Mouse (Mus musculus): ENCODE measurements around the gene Spata2l. TPM values are rescaled to one million over a fixed set of nuclear protein-coding genes. Genes with fewer than 3 reads are reported as not detected.
"Not testable (repeated sequence)": the region's sequence is repeated elsewhere in the genome, so short reads cannot be mapped to it uniquely, and the experiment has no call there.

The Spata2l gene
- polyA plus RNA-seq, 2 experiments from 2014 or later = 7.7 to 8.8 TPM

GRCm38 (mm10) chr8:123245543-123245942, 9.5 kb upstream of the Spata2l start:
- no peak for ATAC-seq

- ATAC-seq = no peak
Measured at GRCm38 (mm10) chr8:123244382-123244781, 8.3 kb upstream of the Spata2l start.

GRCm38 (mm10) chr8:123243053-123243452, 7.0 kb upstream of the Spata2l start:
- no peak for ATAC-seq

GRCm38 (mm10) chr8:123242107-123242923, 6.3 kb upstream of the Spata2l start:
- ATAC-seq = no peak

- no peak for ATAC-seq
Measured at GRCm38 (mm10) chr8:123239398-123239797, 3.4 kb upstream of the Spata2l start.

GRCm38 (mm10) chr8:123234918-123235519, 1.0 kb downstream of the Spata2l start:
- no peak for ATAC-seq

- ATAC-seq = no peak
Measured at GRCm38 (mm10) chr8:123233760-123234159, 2.3 kb downstream of the Spata2l start.

- ATAC-seq = no peak
Measured at GRCm38 (mm10) chr8:123233300-123233699, 2.7 kb downstream of the Spata2l start.

- no peak for ATAC-seq
Measured at GRCm38 (mm10) chr8:123232553-123232952, 3.5 kb downstream of the Spata2l start.

- ATAC-seq = no peak
Measured at GRCm38 (mm10) chr8:123231742-123232141, 4.3 kb downstream of the Spata2l start.

- not testable (repeated sequence) for ATAC-seq
Measured at GRCm38 (mm10) chr8:123230326-123230725, 5.7 kb downstream of the Spata2l start.

- no peak for ATAC-seq
Measured at GRCm38 (mm10) chr8:123228416-123228815, 7.6 kb downstream of the Spata2l start.

GRCm38 (mm10) chr8:123224278-123225266, 11.5 kb downstream of the Spata2l start, which contains the start of gene Cdk10:
Gene Cdk10 (plus strand): TSS chr8:123224842.
- ATAC-seq = peak; percentile 76

GRCm38 (mm10) chr8:123220917-123221316, 15.1 kb downstream of the Spata2l start:
- no peak for ATAC-seq

- ATAC-seq = no peak
Measured at GRCm38 (mm10) chr8:123215430-123215829, 20.6 kb downstream of the Spata2l start.

- no peak for ATAC-seq
Measured at GRCm38 (mm10) chr8:123213118-123213772, 22.8 kb downstream of the Spata2l start.

GRCm38 (mm10) chr8:123212321-123213117, 23.5 kb downstream of the Spata2l start, which contains the start of the genes Chmp1a and Spata33:
Gene Chmp1a (minus strand): TSS chr8:123212763.
Gene Spata33 (plus strand): TSS chr8:123212832.
- peak; percentile 89 for ATAC-seq

GRCm38 (mm10) chr8:123211876-123212275, 24.2 kb downstream of the Spata2l start:
- no peak for ATAC-seq

- peak; percentile 88 for ATAC-seq
Measured at GRCm38 (mm10) chr8:123203571-123203970, 32.5 kb downstream of the Spata2l start.

- no peak for ATAC-seq
Measured at GRCm38 (mm10) chr8:123202288-123202687, 33.7 kb downstream of the Spata2l start.

GRCm38 (mm10) chr8:123199864-123200263, 36.2 kb downstream of the Spata2l start:
- no peak for ATAC-seq

Data from activated CD4-positive, CD25-positive, alpha-beta regulatory T cell, adult 4 months (primary cell).